Mouse (Mus musculus) monocyte, adult 2 months (primary cell): Measurements from ENCODE around the gene Mcoln2.

Experiments
- DNase-seq, 2 experiments: peaks; one replicate each; pipeline ENCODE4 v3.0.0; 2022; ENCODE audit warnings: low spot score in 2 of 2, low read depth in 1 of 2

The Mcoln2 gene

GRCm38 (mm10) chr3:146224271-146224670 is 74.6 kb downstream of the Mcoln2 start:
- no peak for DNase-seq

DNA sequence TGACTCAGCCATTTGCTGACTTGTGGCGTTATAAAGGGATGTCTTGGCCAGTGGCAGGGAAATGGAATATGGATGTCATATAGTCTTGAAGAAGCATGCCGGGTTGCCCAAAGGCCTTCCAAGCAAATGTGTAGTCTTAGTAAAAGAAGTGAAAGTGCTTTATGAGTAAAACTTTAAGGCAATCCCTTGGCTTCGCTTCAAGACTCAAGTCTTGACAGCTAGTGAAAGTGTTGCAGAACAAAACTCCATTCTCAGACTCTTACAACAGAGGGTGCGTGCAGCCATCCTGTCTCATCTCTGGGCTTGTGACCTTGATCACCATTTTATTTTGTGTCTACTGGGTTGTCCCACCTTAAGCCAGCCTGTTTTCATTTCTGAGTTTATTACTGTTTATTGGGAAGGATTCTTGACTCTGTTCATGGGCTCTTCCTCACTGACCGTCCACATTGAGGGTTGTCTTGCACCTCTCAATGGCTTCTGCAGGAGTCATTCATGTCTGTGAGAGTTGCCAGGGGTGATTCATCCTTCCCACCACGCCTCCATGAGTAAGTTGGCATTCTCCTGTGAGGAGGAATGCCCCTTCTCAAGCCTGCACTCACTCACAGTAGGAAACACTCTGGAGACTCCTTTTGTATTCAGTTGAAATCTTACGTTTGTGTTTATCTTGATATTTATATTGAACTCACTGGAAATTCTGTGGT is 75.6 kb downstream of the Mcoln2 start:
- no peak for DNase-seq

DNA sequence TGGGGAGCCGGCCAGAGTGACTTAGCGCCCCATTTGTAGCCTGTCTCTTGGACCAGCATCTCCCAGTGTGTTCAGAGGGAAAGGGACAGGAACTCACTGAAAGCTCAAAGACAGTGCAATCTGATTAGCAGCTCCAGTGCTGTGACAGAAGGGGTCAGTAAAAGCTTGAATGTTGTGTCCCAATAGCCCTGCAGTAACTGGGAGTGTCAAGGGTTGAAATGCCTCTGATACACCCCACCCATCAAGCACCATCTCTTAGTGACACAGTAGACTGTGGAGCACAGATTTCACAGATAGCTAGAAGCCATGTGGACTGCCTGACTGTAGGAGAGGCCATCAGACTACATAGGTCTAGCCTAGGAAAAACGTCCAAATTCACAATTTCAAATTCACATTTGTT is 77.8 kb downstream of the Mcoln2 start:
- no peak for DNase-seq

DNA sequence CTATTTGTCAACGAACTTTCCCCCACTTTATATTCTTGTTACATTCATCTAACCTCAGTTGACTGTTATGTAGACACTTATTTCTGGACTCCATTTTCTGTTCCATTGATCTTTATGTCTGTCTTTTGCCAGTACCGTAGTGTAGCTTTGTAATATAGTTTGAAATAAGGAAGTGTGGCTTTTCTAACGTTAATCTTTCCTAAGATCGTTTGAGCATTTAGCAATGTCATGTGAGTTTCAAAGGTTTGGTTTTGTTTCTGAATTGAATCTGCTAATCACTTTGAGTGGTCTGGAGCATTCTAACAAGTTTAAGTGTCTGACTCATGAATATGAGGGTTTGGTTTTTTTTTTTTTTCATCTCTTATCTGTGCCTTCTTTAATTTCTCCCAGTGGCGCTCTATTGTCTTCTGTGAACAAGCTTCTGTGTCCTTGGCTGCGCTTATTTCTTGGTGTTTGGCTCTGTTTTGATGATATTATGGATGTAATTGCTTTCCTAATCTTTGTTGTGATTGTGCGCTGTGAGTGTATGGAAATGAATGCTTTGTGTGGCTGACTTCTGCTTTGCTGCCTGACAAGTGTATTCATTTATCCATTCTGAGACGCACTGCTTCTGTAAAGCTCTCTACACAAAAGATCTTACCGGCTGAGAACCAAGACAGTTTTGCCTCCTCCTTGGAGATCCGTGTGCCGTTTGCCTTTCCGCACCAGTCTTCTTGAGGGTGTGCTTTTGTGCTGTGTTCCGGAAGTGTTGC is 79.1 kb downstream of the Mcoln2 start:
- no peak for DNase-seq

- no peak for DNase-seq
Observed at GRCm38 (mm10) chr3:146232708-146233107, 83.1 kb downstream of the Mcoln2 start.

DNA sequence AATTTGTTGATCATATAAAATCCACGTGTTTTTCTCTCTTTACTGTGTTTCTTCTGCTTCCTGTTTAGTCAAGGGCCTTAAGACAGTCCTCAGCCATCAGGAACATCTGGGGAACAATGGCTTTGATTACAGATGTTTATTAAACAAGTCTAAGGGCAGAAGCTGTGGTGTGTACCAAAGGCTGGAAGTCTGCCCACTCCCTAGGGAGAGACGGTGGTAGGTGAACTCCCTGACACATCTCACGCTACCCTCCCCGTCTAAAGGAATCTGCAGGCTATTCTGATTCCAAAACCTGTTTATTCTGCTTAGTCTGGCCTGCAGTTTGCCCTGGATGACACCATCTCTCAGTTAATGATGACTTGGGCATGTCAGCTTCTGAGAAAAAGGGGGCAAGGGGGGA is 84.1 kb downstream of the Mcoln2 start:
- DNase-seq, result no peak

DNA sequence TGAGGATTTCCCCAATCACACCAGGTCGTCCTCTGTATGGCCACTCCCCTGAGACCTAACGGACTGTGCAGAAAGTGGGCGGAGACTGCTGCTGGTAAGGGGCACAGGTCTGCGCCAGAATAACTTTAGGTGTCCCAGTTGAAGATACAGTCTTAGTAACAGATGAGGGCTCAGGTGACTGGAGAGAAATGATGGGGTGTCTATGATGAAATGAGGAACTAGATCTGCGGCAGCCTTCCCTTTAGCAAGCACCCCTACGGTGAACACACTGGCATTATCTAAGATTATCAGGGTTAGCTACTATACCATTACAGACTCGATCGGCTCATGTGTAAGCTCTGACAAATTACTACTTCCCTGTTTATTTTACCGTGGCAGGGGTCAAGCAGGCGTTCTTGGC is 84.9 kb downstream of the Mcoln2 start:
- DNase-seq, result no peak

DNA sequence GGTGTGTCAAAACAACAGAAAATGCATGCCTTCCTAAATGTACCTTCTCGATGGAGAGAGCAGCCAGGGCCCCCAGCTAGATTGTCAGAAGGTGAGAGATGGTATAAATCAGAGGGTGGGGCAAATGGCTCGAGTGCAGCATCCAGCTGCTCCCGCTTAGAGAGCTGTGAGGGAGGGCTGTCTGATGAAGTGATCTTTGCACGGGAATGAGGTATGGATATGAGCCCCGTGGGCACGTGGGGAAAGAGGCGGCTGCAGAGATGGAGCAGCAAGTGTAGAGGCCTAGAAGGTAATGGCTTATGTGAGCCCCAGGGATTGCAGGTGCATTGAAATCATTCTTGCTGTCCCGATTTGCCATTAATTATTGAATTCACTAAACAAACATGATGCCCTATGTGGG is 86.6 kb downstream of the Mcoln2 start:
- no peak for DNase-seq

- no peak for DNase-seq
Observed at GRCm38 (mm10) chr3:146237676-146238075, 88.0 kb downstream of the Mcoln2 start.

DNA sequence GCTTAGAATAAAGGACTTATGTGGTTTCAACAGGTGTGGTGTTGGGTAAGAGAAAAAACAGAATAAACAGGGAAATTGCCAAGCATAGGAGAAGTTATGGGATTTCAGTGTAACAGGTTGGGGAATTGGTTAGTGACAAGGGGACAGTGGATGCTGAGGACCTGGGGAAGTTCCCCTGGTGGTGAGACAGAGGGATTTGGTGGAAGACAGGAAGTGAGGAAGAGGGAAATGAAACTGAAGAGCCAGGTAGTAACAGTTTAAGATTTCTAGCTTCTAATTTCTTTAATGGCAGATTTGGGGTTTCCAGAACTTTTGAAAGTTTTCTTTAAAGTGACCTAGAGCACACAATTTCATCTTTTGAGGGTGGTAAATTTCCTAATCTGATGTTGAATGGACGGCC is 95.0 kb downstream of the Mcoln2 start:
- no peak for DNase-seq
